Comparison of ENCODE assay signal across 8 mouse cellular contexts in genomic region chr7:141215101-141215879, GRCm38 (mm10). TPM values are rescaled to one million over a fixed set of nuclear protein-coding genes. Genes with fewer than 3 reads are reported as not detected.
DNase-seq lines count a peak whose midpoint lies in the region; ATAC-seq lines count a peak whose summit lies in the region.

Rassf7 (plus strand) TSS chr7:141215860.

- no peaks in the 10 kb centered on the region for H3K9me3 ChIP-seq in hindbrain, embryonic 15.5 days

- no peaks in the 10 kb centered on the region for H3K36me3 ChIP-seq in hindbrain, embryonic 15.5 days
- no peaks in the 10 kb centered on the region for H3K36me3 ChIP-seq in macrophage (ENCODE audit: inconsistent target)

- H3K4me3 ChIP-seq in hindbrain, embryonic 15.5 days = peak within 1 kb of the TSS; percentile 65
- peak within 1 kb of the TSS; percentile 59 for H3K4me3 ChIP-seq in macrophage (ENCODE audit: inconsistent target)

- peaks cover 20% of the 10 kb centered on the region for H3K4me1 ChIP-seq in hindbrain, embryonic 15.5 days (replicated peaks)

- H3K9ac ChIP-seq in hindbrain, embryonic 15.5 days = peak within 1 kb of the TSS; percentile 65

- H3K79me2 ChIP-seq in macrophage (ENCODE audit: inconsistent target) = no peaks in the 10 kb centered on the region

- peak within 1 kb of the TSS; percentile 69 for H3K27ac ChIP-seq in hindbrain, embryonic 15.5 days (replicated peaks)
- no peak within 1 kb of the TSS for H3K27ac ChIP-seq in macrophage

- whole genome bisulfite sequencing in hindbrain, embryonic 15.5 days = under 1% methylated on average over 41 of the region's 41 CpGs
- 11% methylated on average over 32 of the region's 41 CpGs for WGBS in macrophage (ENCODE audit: missing documents)

- peak within 1 kb of the TSS; percentile 98 for H3K4me2 ChIP-seq in hindbrain, embryonic 15.5 days

- H3K27me3 ChIP-seq in hindbrain, embryonic 15.5 days = no peaks in the 10 kb centered on the region

- DNase-seq in T-cell, adult 2 months (ENCODE audit: low spot score) = peak; percentile 96
- DNase-seq in cerebellum, postnatal 36 days = peak; percentile 81 to 89
- peak; percentile 61 to 72 for DNase-seq in frontal cortex, postnatal 36 days (ENCODE audit: low spot score in 2 of 2)
- DNase-seq in left cerebral cortex, adult 11 months (ENCODE audit: low spot score) = peak; percentile 71
- DNase-seq in right cerebral cortex, adult 2 months (ENCODE audit: low spot score in 2 of 2) = peak; percentile 71 to 74
- DNase-seq in urinary bladder, postnatal 14 days (ENCODE audit: low spot score) = peak; percentile 97

- peak; percentile 96 for ATAC-seq in hindbrain, embryonic 15.5 days (ENCODE audit: low FRiP score, low read depth)

RNA-seq across cellular contexts. Expression of gene Rassf7, which starts in this region (rescaled TPM):
- polyA plus RNA-seq in hindbrain, embryonic 15.5 days (2015; fragmentation: Nextera tagmentation; extraction: Ambion mirVana) = 24.5 and 25.7 TPM in 2 replicates
- 1 to 10 TPM in 13 of 26 experiments, under 1 TPM in 1, not detected in 12; 0.41 to 5.6 (median 2.0) TPM for total RNA-seq in macrophage (2018; cell fraction: chromatin; rRNA removed)
- total RNA-seq in macrophage (2018; cell fraction: cytosol; rRNA removed) = 1 to 10 TPM in 13 of 26 experiments, under 1 TPM in 13; 0.28 to 1.6 (median 1.0) TPM
- 1 to 10 TPM in 14 of 26 experiments, under 1 TPM in 4, not detected in 8; 0.30 to 2.6 (median 1.3) TPM for total RNA-seq in macrophage (2018; cell fraction: nucleus; rRNA removed)
- polyA plus RNA-seq in macrophage (2018) = 0.60 to 3.0 TPM (median 2.4 TPM) in 3 replicates
